10 mouse cellular contexts compared by ENCODE assay signal in genomic region chrX:142372393-142372792, GRCm38 (mm10). TPM values are rescaled to one million over a fixed set of nuclear protein-coding genes. Genes with fewer than 3 reads are reported as not detected.
DNase-seq lines count a peak whose midpoint lies in the region; ATAC-seq and TF ChIP-seq lines count a peak whose summit lies in the region.
"Had no signal": no experiment of that assay in that cellular context is flagged by ENCODE, and none has a peak within 500 bp of the region (broad histone marks: within the 10 kb centered on the region; RNA-seq: fewer than 3 reads in every experiment).

No protein-coding gene starts in this region.

- no peak overlapping the region for H3K4me3 ChIP-seq in forebrain, embryonic 11.5 days (ENCODE audit: low read depth, low read length)
- H3K4me3 ChIP-seq in forebrain, embryonic 15.5 days = no peak overlapping the region
- no peak overlapping the region for H3K4me3 ChIP-seq in kidney, postnatal 0 days (replicated peaks; ENCODE audit: low read depth, low read length)
- H3K4me3 ChIP-seq: heart, embryonic 13.5 days; megakaryocyte, embryonic 14.5 days had no signal

- H3K4me1 ChIP-seq in forebrain, embryonic 11.5 days (replicated peaks; ENCODE audit: control insufficient read depth, insufficient read depth, low read length) = no peaks in the 10 kb centered on the region
- no peaks in the 10 kb centered on the region for H3K4me1 ChIP-seq in forebrain, embryonic 15.5 days
- H3K4me1 ChIP-seq in kidney, postnatal 0 days (replicated peaks; ENCODE audit: insufficient read depth, low read length) = no peaks in the 10 kb centered on the region

- no peak overlapping the region for H3K9ac ChIP-seq in forebrain, embryonic 11.5 days (ENCODE audit: low read length)
- H3K9ac ChIP-seq in forebrain, embryonic 15.5 days (replicated peaks) = no peak overlapping the region
- no peak overlapping the region for H3K9ac ChIP-seq in kidney, postnatal 0 days (ENCODE audit: low read depth, low read length)
- H3K9ac ChIP-seq: heart, embryonic 13.5 days had no signal

- no peaks in the 10 kb centered on the region; the same call in 1 of the 2 replicates for H3K27me3 ChIP-seq in forebrain, embryonic 11.5 days (ENCODE audit: control insufficient read depth, insufficient read depth, low read length)
- no peaks in the 10 kb centered on the region for H3K27me3 ChIP-seq in forebrain, embryonic 15.5 days
- H3K27me3 ChIP-seq in kidney, postnatal 0 days (ENCODE audit: insufficient read depth, low read length) = no peaks in the 10 kb centered on the region
- H3K27me3 ChIP-seq: heart, embryonic 13.5 days; megakaryocyte, embryonic 14.5 days had no signal

- no peaks in the 10 kb centered on the region for H3K36me3 ChIP-seq in forebrain, embryonic 11.5 days (ENCODE audit: control insufficient read depth, insufficient read depth, low read length)
- H3K36me3 ChIP-seq in forebrain, embryonic 15.5 days = no peaks in the 10 kb centered on the region
- H3K36me3 ChIP-seq in kidney, postnatal 0 days (ENCODE audit: insufficient read depth, low read length) = no peaks in the 10 kb centered on the region
- H3K36me3 ChIP-seq: heart, embryonic 13.5 days had no signal

- no peak overlapping the region for H3K4me2 ChIP-seq in forebrain, embryonic 11.5 days (ENCODE audit: low read depth, low read length, severe bottlenecking)
- H3K4me2 ChIP-seq in forebrain, embryonic 15.5 days (replicated peaks) = no peak overlapping the region
- no peak overlapping the region for H3K4me2 ChIP-seq in kidney, postnatal 0 days (ENCODE audit: low read length)
- H3K4me2 ChIP-seq: heart, embryonic 13.5 days had no signal

- peak; percentile 56 for DNase-seq in forebrain, embryonic 11.5 days (ENCODE audit: low spot score)
- DNase-seq in testis, postnatal 10 days (ENCODE audit: low spot score) = peak; percentile 57
- DNase-seq in testis, postnatal 14 days (ENCODE audit: low spot score) = no peak
- DNase-seq in embryo, embryonic 10 days (ENCODE audit: low spot score) = peak; percentile 66
- DNase-seq in kidney, postnatal 0 days (ENCODE audit: low spot score) = peak; percentile 74
- peak; percentile 45 for DNase-seq in lung, postnatal 10 days
- peak; percentile 68 for DNase-seq in thymus, postnatal 0 days (ENCODE audit: low spot score)

- ATAC-seq in forebrain, embryonic 11.5 days (replicated peaks; ENCODE audit: low FRiP score) = no peak
- ATAC-seq in forebrain, embryonic 15.5 days (replicated peaks) = no peak
- ATAC-seq in kidney, postnatal 0 days (replicated peaks; ENCODE audit: low FRiP score, low read depth) = no peak

- peak; percentile 80 for TF ChIP-seq CTCF in kidney, postnatal 0 days (IDR thresholded peaks at IDR 0.05; ENCODE audit: low read depth)

- no peaks in the 10 kb centered on the region for H3K9me3 ChIP-seq in forebrain, embryonic 11.5 days (ENCODE audit: control insufficient read depth, low read length)
- no peaks in the 10 kb centered on the region for H3K9me3 ChIP-seq in forebrain, embryonic 15.5 days
- H3K9me3 ChIP-seq in kidney, postnatal 0 days (replicated peaks; ENCODE audit: low read length) = no peaks in the 10 kb centered on the region
- H3K9me3 ChIP-seq: heart, embryonic 13.5 days; megakaryocyte, embryonic 14.5 days had no signal

- H3K27ac ChIP-seq in forebrain, embryonic 11.5 days (ENCODE audit: low read depth, low read length) = no peak overlapping the region
- no peak overlapping the region for H3K27ac ChIP-seq in forebrain, embryonic 15.5 days (replicated peaks)
- no peak overlapping the region for H3K27ac ChIP-seq in kidney, postnatal 0 days
- H3K27ac ChIP-seq: heart, embryonic 13.5 days had no signal

- WGBS in forebrain, embryonic 11.5 days = 17% methylated on average over 3 of the region's 3 CpGs
- 25% methylated on average over 3 of the region's 3 CpGs for WGBS in forebrain, embryonic 15.5 days
- WGBS in kidney, postnatal 0 days = 12% methylated on average over 3 of the region's 3 CpGs

RNA-seq across cellular contexts. Expression of gene Acsl4, which starts 17.9 kb away (rescaled TPM):
- polyA plus RNA-seq in forebrain, embryonic 11.5 days (2014; fragmentation: Nextera tagmentation; extraction: Ambion mirVana) = 19.5 and 20.9 TPM in 2 replicates
- 11.3 and 11.9 TPM in 2 replicates for polyA plus RNA-seq in forebrain, embryonic 15.5 days (2015; fragmentation: Nextera tagmentation; extraction: Ambion mirVana)
- 31.1 and 32.3 TPM in 2 replicates for polyA plus RNA-seq in kidney, postnatal 0 days (2015; fragmentation: Nextera tagmentation; extraction: Ambion mirVana)
- 20.9 and 22.1 TPM in 2 replicates for polyA plus RNA-seq in thymus, postnatal 0 days (2015; fragmentation: Nextera tagmentation; extraction: Ambion mirVana)
